Mouse (Mus musculus) myocyte (in vitro differentiated cells): ENCODE data around the gene Slc39a11. TPM values are rescaled to one million over a fixed set of nuclear protein-coding genes. Genes with fewer than 3 reads are reported as not detected.

Source experiments
- H3K27me3 ChIP-seq: one replicate; pipeline ENCODE4 v1.6.1; 2011; ENCODE audit not compliant: control insufficient read depth, insufficient read depth, insufficient read length
- H3K36me3 ChIP-seq: one replicate; pipeline ENCODE4 v1.6.1; 2011; ENCODE audit not compliant: control insufficient read depth, insufficient read depth
- H3K4me2 ChIP-seq: one replicate; pipeline ENCODE4 v1.6.1; 2011; ENCODE audit warnings: low read depth, control low read depth
- H3K4me3 ChIP-seq: one replicate; pipeline ENCODE4 v1.5.1; 2011; ENCODE audit warnings: mild to moderate bottlenecking, control low read depth, moderate library complexity
- H3K79me2 ChIP-seq: one replicate; pipeline ENCODE4 v1.6.1; 2011; ENCODE audit not compliant: control insufficient read depth, insufficient read depth
- H3ac ChIP-seq: one replicate; pipeline ENCODE4 v1.6.1; 2011; ENCODE audit not compliant: control insufficient read depth, insufficient read length
- CEBPB ChIP-seq: IDR thresholded peaks from 2 replicates; pipeline ENCODE4 v1.6.1; 2011; ENCODE audit warnings: mild to moderate bottlenecking, moderate library complexity; ENCODE audit not compliant: poor library complexity, insufficient read depth, severe bottlenecking
- E2F4 ChIP-seq: IDR thresholded peaks from one replicate; pipeline ENCODE4 v1.6.1; 2011; ENCODE audit warnings: mild to moderate bottlenecking, control low read depth, moderate library complexity; ENCODE audit not compliant: insufficient read depth
- MAX ChIP-seq: IDR thresholded peaks from one replicate; pipeline ENCODE4 v1.6.1; 2011; ENCODE audit warnings: low read depth, mild to moderate bottlenecking, control low read depth
- MYOD1 ChIP-seq, 3 experiments: IDR thresholded peaks; one replicate each; pipeline ENCODE4 v1.6.1; 2011; ENCODE audit warnings: control low read depth in 2 of 3, low read depth in 2 of 3, mild to moderate bottlenecking in 2 of 3, moderate library complexity in 1 of 3; ENCODE audit not compliant: insufficient read length in 2 of 3, control insufficient read depth in 1 of 3
- MYOG ChIP-seq, 3 experiments: IDR thresholded peaks; one replicate each; pipeline ENCODE4 v1.6.1; 2011; ENCODE audit warnings: control low read depth in 2 of 3, low read depth in 2 of 3, mild to moderate bottlenecking in 2 of 3; ENCODE audit not compliant: insufficient read length in 2 of 3, control insufficient read depth in 1 of 3, insufficient read depth in 1 of 3
- POLR2A ChIP-seq: IDR thresholded peaks from one replicate; pipeline ENCODE4 v1.6.1; 2011; ENCODE audit warnings: low read depth, mild to moderate bottlenecking, control low read depth, moderate library complexity; ENCODE audit not compliant: insufficient read length
- POLR2AphosphoS2 ChIP-seq: IDR thresholded peaks from one replicate; pipeline ENCODE4 v1.6.1; 2011; ENCODE audit warnings: low read depth, control low read depth; ENCODE audit not compliant: insufficient read length
- REST ChIP-seq: IDR thresholded peaks from one replicate; pipeline ENCODE4 v1.6.1; 2011; ENCODE audit warnings: mild to moderate bottlenecking, control low read depth, moderate library complexity; ENCODE audit not compliant: insufficient read depth, insufficient read length
- SRF ChIP-seq: IDR thresholded peaks from one replicate; pipeline ENCODE4 v1.6.1; 2011; ENCODE audit warnings: low read depth; ENCODE audit not compliant: control insufficient read depth, insufficient read length
- TCF12 ChIP-seq: IDR thresholded peaks from one replicate; pipeline ENCODE4 v1.6.1; 2011; ENCODE audit warnings: mild to moderate bottlenecking, control low read depth; ENCODE audit not compliant: poor library complexity, insufficient read depth, severe bottlenecking
- TCF3 ChIP-seq: IDR thresholded peaks from one replicate; pipeline ENCODE4 v1.6.1; 2011; ENCODE audit warnings: low read depth, control low read depth; ENCODE audit not compliant: insufficient read length
- USF1 ChIP-seq: IDR thresholded peaks from one replicate; pipeline ENCODE4 v1.6.1; 2011; ENCODE audit warnings: low read depth, mild to moderate bottlenecking, control low read depth, moderate library complexity
- polyA plus RNA-seq: library from polyadenylated mRNA; unstranded; fragments of >200 nt; fragmentation: generic; extraction: Trizol; gene quantifications from one replicate; pipeline ENCODE4 v1.2.1, GENCODE M21; 2012; ENCODE audit warnings: missing spikeins

Gene Slc39a11
- polyA plus RNA-seq, 1 experiment = 15.7 TPM

- no peaks in the 10 kb centered on the region for H3K79me2 ChIP-seq
- no peaks in the 10 kb centered on the region for H3K27me3 ChIP-seq
- no peak overlapping the region for H3K4me2 ChIP-seq
- H3ac ChIP-seq = no peak overlapping the region
- TF ChIP-seq TCF12 = no peak
- TF ChIP-seq TCF3 = no peak
- TF ChIP-seq POLR2A = no peak
- no peak for TF ChIP-seq USF1
- H3K36me3 ChIP-seq = no peaks in the 10 kb centered on the region
- H3K4me3 ChIP-seq = no peak overlapping the region
These were observed 373.4 kb downstream of the Slc39a11 start for GRCm38 (mm10) chr11:113276518-113276917.

DNA sequence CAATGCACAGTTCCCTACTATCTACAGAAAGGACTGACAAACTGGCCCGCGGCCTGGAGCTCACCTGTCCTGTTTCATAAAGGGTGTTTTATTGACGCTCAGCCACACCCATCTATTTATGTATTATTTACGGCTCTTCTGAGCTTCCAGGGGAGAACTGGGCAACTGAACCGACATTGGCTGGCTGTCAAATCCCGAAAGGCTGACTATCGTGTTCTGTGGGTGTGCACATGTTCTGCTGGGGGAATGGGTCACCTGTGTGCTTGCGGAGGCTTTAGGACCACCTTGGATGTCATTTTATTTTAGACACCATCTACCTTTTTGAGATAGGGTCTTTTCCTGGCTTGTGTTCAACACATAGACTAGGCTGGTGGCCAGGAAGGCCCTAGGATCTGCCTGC lies 375.8 kb downstream of the Slc39a11 start:
- Histone ChIP-seq H3K27me3 (no peaks in the 10 kb centered on the region), H3K4me3 (no peak overlapping the region), H3ac (no peak overlapping the region), H3K79me2 (no peaks in the 10 kb centered on the region), H3K36me3 (no peaks in the 10 kb centered on the region), H3K4me2 (no peak overlapping the region)
- TF ChIP-seq CEBPB = no peak
- TF ChIP-seq TCF3 = no peak
- TF ChIP-seq MYOG (IDR thresholded peaks at IDR 0.05; ENCODE audit: control insufficient read depth in 1 of 3, insufficient read depth in 1 of 3, insufficient read length in 2 of 3, low read depth in 2 of 3) = no peak
- TF ChIP-seq MAX = no peak
- no peak for TF ChIP-seq POLR2A
- TF ChIP-seq USF1 = no peak
- TF ChIP-seq POLR2AphosphoS2 = no peak
- no peak for TF ChIP-seq MYOD1 (IDR thresholded peaks at IDR 0.05; ENCODE audit: control insufficient read depth in 1 of 3, insufficient read length in 2 of 3, low read depth in 2 of 3)
- TF ChIP-seq TCF12 = no peak
- TF ChIP-seq SRF = no peak
- no peak for TF ChIP-seq REST

GRCm38 (mm10) chr11:113271857-113272256 lies 378.0 kb downstream of the Slc39a11 start:
- no peak overlapping the region for H3K4me3 ChIP-seq

DNA sequence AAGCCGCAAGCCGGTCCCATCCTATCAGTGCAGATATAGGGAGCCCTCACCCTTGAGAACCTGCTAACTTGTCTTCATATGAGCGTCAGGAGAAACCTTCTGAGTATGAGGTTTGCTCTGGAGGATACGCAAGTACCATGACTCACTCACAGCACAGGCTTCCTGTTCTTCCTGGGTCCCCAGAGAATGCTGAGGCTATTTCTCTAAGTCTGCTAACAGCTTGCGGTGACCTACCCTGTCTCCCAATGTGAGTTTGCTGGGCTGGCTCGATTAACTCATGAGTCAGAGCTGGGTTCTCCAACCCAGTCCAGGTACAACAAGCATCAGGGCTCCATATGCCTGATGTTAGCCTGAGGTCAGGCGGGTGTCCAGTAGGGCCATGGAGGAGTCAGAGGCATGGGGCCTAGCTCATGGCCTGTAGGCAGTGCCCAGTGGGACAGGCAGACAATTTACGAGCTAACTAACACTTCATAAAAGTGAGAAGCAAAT lies 381.0 kb downstream of the Slc39a11 start:
- TF ChIP-seq POLR2A (no peak), CEBPB (no peak), TCF12 (no peak), E2F4 (no peak), MYOD1 (IDR thresholded peaks at IDR 0.05; ENCODE audit: control insufficient read depth in 1 of 3, insufficient read length in 2 of 3, low read depth in 2 of 3) (no peak), MYOG (IDR thresholded peaks at IDR 0.05; ENCODE audit: control insufficient read depth in 1 of 3, insufficient read depth in 1 of 3, insufficient read length in 2 of 3, low read depth in 2 of 3) (no peak)
- H3K79me2 ChIP-seq = no peaks in the 10 kb centered on the region
- H3K4me2 ChIP-seq = no peak overlapping the region
- H3ac ChIP-seq = no peak overlapping the region
- no peaks in the 10 kb centered on the region for H3K36me3 ChIP-seq
- H3K27me3 ChIP-seq = no peaks in the 10 kb centered on the region
- H3K4me3 ChIP-seq = no peak overlapping the region

More at GRCm38 (mm10) chr11:113271857-113272256, 378.0 kb downstream of the Slc39a11 start:
- no peak overlapping the region for H3ac ChIP-seq
- no peak overlapping the region for H3K4me2 ChIP-seq
- no peaks in the 10 kb centered on the region for H3K27me3 ChIP-seq
- no peak for TF ChIP-seq MAX
- no peak for TF ChIP-seq TCF3
- no peak for TF ChIP-seq E2F4
- no peak for TF ChIP-seq POLR2AphosphoS2
- no peak for TF ChIP-seq MYOD1 (IDR thresholded peaks at IDR 0.05; ENCODE audit: control insufficient read depth in 1 of 3, insufficient read length in 2 of 3, low read depth in 2 of 3)
- no peak for TF ChIP-seq CEBPB
- no peak for TF ChIP-seq TCF12
- no peak for TF ChIP-seq REST
- no peak for TF ChIP-seq USF1
- no peak for TF ChIP-seq SRF
- TF ChIP-seq POLR2A = no peak
- no peak for TF ChIP-seq MYOG (IDR thresholded peaks at IDR 0.05; ENCODE audit: control insufficient read depth in 1 of 3, insufficient read depth in 1 of 3, insufficient read length in 2 of 3, low read depth in 2 of 3)
- H3K79me2 ChIP-seq = no peaks in the 10 kb centered on the region
- H3K36me3 ChIP-seq = no peaks in the 10 kb centered on the region

DNA sequence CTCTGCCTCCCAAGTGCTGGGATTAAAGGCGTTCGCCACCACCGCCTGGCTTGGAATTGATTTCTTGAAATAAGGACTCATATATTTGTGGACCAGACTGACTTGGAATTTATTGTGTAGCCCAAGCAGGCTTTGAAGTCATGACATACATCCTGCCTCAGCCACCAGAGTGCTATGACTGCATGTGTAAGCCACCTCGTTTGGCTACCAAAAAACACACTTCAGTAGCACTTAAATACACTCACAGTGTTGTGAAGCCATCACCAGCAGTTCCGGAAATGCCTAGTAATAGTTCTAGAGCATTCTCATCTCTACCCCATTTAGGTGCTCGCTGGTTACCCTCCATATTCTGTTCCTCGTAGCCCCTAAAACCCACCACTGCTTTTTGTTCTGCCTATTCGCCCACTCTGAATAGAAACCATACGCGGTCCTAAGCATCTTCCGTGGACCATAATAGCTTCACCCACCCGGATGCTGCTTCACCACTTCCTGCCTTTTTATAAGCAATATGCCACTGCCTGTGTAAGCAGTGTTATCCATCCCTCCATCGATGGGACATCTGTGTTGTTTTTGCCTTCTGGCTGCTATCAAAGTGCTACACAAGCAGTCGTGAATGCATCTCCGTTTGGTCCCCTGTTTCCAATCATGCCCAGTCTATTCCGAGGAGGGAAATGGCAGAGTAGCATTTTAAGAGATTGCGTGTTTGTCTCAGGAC lies 382.2 kb downstream of the Slc39a11 start:
- TF ChIP-seq MYOD1 (IDR thresholded peaks at IDR 0.05; ENCODE audit: control insufficient read depth in 1 of 3, insufficient read length in 2 of 3, low read depth in 2 of 3) = no peak
- TF ChIP-seq USF1 = no peak
- TF ChIP-seq MYOG (IDR thresholded peaks at IDR 0.05; ENCODE audit: control insufficient read depth in 1 of 3, insufficient read depth in 1 of 3, insufficient read length in 2 of 3, low read depth in 2 of 3) = no peak
- no peak for TF ChIP-seq MAX
- no peak for TF ChIP-seq SRF
- no peak for TF ChIP-seq CEBPB
- TF ChIP-seq E2F4 = no peak
- no peak for TF ChIP-seq REST
- TF ChIP-seq POLR2A = no peak
- TF ChIP-seq TCF3 = no peak
- TF ChIP-seq TCF12 = no peak
- no peak for TF ChIP-seq POLR2AphosphoS2
- Histone ChIP-seq H3ac (no peak overlapping the region), H3K79me2 (no peaks in the 10 kb centered on the region)

More for the DNA sequence above, 382.2 kb downstream of the Slc39a11 start:
- H3K27me3 ChIP-seq = no peaks in the 10 kb centered on the region
- H3K4me3 ChIP-seq = no peak overlapping the region
- no peak overlapping the region for H3K4me2 ChIP-seq
- no peaks in the 10 kb centered on the region for H3K36me3 ChIP-seq
